Mouse (Mus musculus): ENCODE data around the gene Cep170b.

Cep170b gene

GRCm38 (mm10) chr12:112737081-112737480 lies 16.8 kb downstream of the Cep170b start:
- DNase-seq (ENCODE audit: low read depth), result no peak

GRCm38 (mm10) chr12:112737761-112738160 lies 17.5 kb downstream of the Cep170b start:
- DNase-seq (ENCODE audit: low read depth), result no peak

GRCm38 (mm10) chr12:112738281-112739022 lies 18.2 kb downstream of the Cep170b start:
- DNase-seq (ENCODE audit: low read depth), result no peak

GRCm38 (mm10) chr12:112739023-112739568 lies 18.8 kb downstream of the Cep170b start:
- no peak for DNase-seq (ENCODE audit: low read depth)

- DNase-seq (ENCODE audit: low read depth), result no peak
Measured at GRCm38 (mm10) chr12:112742768-112743167, 22.5 kb downstream of the Cep170b start.

- peak; percentile 54 for DNase-seq (ENCODE audit: low read depth)
Measured at GRCm38 (mm10) chr12:112743168-112743975, 23.1 kb downstream of the Cep170b start.

- no peak for DNase-seq (ENCODE audit: low read depth)
Measured at GRCm38 (mm10) chr12:112744211-112744610, 24.0 kb downstream of the Cep170b start.

- DNase-seq (ENCODE audit: low read depth), result no peak
Measured at GRCm38 (mm10) chr12:112744891-112745580, 24.8 kb downstream of the Cep170b start.

- no peak for DNase-seq (ENCODE audit: low read depth)
Measured at GRCm38 (mm10) chr12:112745716-112746115, 25.5 kb downstream of the Cep170b start.

- no peak for DNase-seq (ENCODE audit: low read depth)
Measured at GRCm38 (mm10) chr12:112746461-112746807, 26.2 kb downstream of the Cep170b start.

GRCm38 (mm10) chr12:112746808-112747605 lies 26.8 kb downstream of the Cep170b start:
- DNase-seq (ENCODE audit: low read depth), result peak; percentile 21

GRCm38 (mm10) chr12:112747606-112747970 lies 27.3 kb downstream of the Cep170b start:
- DNase-seq (ENCODE audit: low read depth), result no peak

GRCm38 (mm10) chr12:112750976-112751375 lies 30.7 kb downstream of the Cep170b start:
- no peak for DNase-seq (ENCODE audit: low read depth)

- no peak for DNase-seq (ENCODE audit: low read depth)
Measured at GRCm38 (mm10) chr12:112752399-112752798, 32.1 kb downstream of the Cep170b start.

GRCm38 (mm10) chr12:112755900-112756299 lies 35.6 kb downstream of the Cep170b start:
- no peak for DNase-seq (ENCODE audit: low read depth)

- DNase-seq (ENCODE audit: low read depth), result no peak
Measured at GRCm38 (mm10) chr12:112757896-112758295, 37.6 kb downstream of the Cep170b start.

GRCm38 (mm10) chr12:112759471-112759870 lies 39.2 kb downstream of the Cep170b start:
- no peak for DNase-seq (ENCODE audit: low read depth)

- no peak for DNase-seq (ENCODE audit: low read depth)
Measured at GRCm38 (mm10) chr12:112760154-112760926, 40.1 kb downstream of the Cep170b start, which contains the start of gene Pld4. Gene Pld4 (plus strand): TSS chr12:112760655.

- no peak for DNase-seq (ENCODE audit: low read depth)
Measured at GRCm38 (mm10) chr12:112761411-112761810, 41.2 kb downstream of the Cep170b start.

- DNase-seq (ENCODE audit: low read depth), result no peak
Measured at GRCm38 (mm10) chr12:112762018-112762417, 41.8 kb downstream of the Cep170b start.

- no peak for DNase-seq (ENCODE audit: low read depth)
Measured at GRCm38 (mm10) chr12:112763176-112763575, 42.9 kb downstream of the Cep170b start.

Data from c-Kit-positive CD71-positive TER-119-negative erythroid progenitor cells, embryonic 14.5 days (primary cell).